Mouse (Mus musculus) adrenal gland, postnatal 25 days (tissue): ENCODE results near the gene Arhgap35. TPM values are rescaled to one million over a fixed set of nuclear protein-coding genes. Genes with fewer than 3 reads are reported as not detected.

ENCODE experiments used
- DNase-seq: peaks from one replicate; pipeline ENCODE4 v3.0.0; 2021; ENCODE audit warnings: mixed read lengths
- total RNA-seq: library from RNA; stranded (reverse); gene quantifications from 2 replicates; pipeline ENCODE4 v1.2.3, GENCODE M21; 2021

Arhgap35 gene
- total RNA-seq, 1 experiment from 2014 or later, result 74.8 TPM

- DNase-seq, result no peak
These were observed 149.2 kb downstream of the Arhgap35 start for GRCm38 (mm10) chr7:16465568-16465967.

GRCm38 (mm10) chr7:16465160-16465559, 149.6 kb downstream of the Arhgap35 start:
- DNase-seq, result peak; percentile 69

GRCm38 (mm10) chr7:16463214-16463613, 151.6 kb downstream of the Arhgap35 start:
- DNase-seq, result peak; percentile 78

- no peak for DNase-seq
These were observed 153.1 kb downstream of the Arhgap35 start for GRCm38 (mm10) chr7:16461705-16462104.

- no peak for DNase-seq
These were observed 153.6 kb downstream of the Arhgap35 start for GRCm38 (mm10) chr7:16461151-16461550.

GRCm38 (mm10) chr7:16460566-16460965, 154.2 kb downstream of the Arhgap35 start:
- DNase-seq, result no peak

- no peak for DNase-seq
These were observed 158.5 kb downstream of the Arhgap35 start for GRCm38 (mm10) chr7:16456289-16456688.

GRCm38 (mm10) chr7:16455016-16455415, 159.8 kb downstream of the Arhgap35 start:
- DNase-seq, result no peak

GRCm38 (mm10) chr7:16453118-16453711, 161.6 kb downstream of the Arhgap35 start:
- peak; percentile 50 for DNase-seq

- peak; percentile 88 for DNase-seq
These were observed 162.2 kb downstream of the Arhgap35 start, which contains the start of gene Tmem160 for GRCm38 (mm10) chr7:16452587-16453073. Tmem160 (plus strand) TSS chr7:16452779.

GRCm38 (mm10) chr7:16451656-16452055, 163.1 kb downstream of the Arhgap35 start:
- DNase-seq, result peak; percentile 35

Other genes with a start within 250 kb of the Arhgap35 start
- 67.1 and 74.1 TPM in 2 replicates for gene Sae1, start 227.2 kb downstream of the Arhgap35 start, total RNA-seq
- 47.1 and 57.3 TPM in 2 replicates for gene Zc3h4, start 214.1 kb downstream of the Arhgap35 start, total RNA-seq
- gene Tmem160, start 162.2 kb downstream of the Arhgap35 start, total RNA-seq, result 62.2 and 70.3 TPM in 2 replicates
- gene Npas1, start 137.3 kb downstream of the Arhgap35 start, total RNA-seq, result not detected in 2 replicates
- gene Ceacam15, start 60.7 kb upstream of the Arhgap35 start, total RNA-seq, result not detected in 2 replicates
- not detected in 2 replicates for gene Ceacam9, start 106.9 kb upstream of the Arhgap35 start, total RNA-seq
- 130 and 139 TPM in 2 replicates for gene Ap2s1, start 123.4 kb upstream of the Arhgap35 start, total RNA-seq
- 92.7 and 99.0 TPM in 2 replicates for gene Slc1a5, start 166.3 kb upstream of the Arhgap35 start, total RNA-seq
- 73.7 and 116 TPM in 2 replicates for gene Strn4, start 200.9 kb upstream of the Arhgap35 start, total RNA-seq
- 27.5 and 28.2 TPM in 2 replicates for gene Fkrp, start 201.7 kb upstream of the Arhgap35 start, total RNA-seq
- 17.5 and 23.9 TPM in 2 replicates for gene Prkd2, start 227.9 kb upstream of the Arhgap35 start, total RNA-seq